Mouse (Mus musculus): ENCODE results near the gene Il18.
"Not testable (repeated sequence)": the region's sequence is repeated elsewhere in the genome, so short reads cannot be mapped to it uniquely, and the experiment has no call there.

The Il18 gene

GRCm38 (mm10) chr9:50603189-50603997 is 48.8 kb downstream of the Il18 start, which contains the start of the genes Sdhd and Timm8b:
Sdhd (minus strand) TSS chr9:50603812.
Timm8b (plus strand) TSS chr9:50603910.
- DNase-seq (ENCODE audit: low read depth in 2 of 2, low spot score in 2 of 2) = peak; percentile 90

DNA sequence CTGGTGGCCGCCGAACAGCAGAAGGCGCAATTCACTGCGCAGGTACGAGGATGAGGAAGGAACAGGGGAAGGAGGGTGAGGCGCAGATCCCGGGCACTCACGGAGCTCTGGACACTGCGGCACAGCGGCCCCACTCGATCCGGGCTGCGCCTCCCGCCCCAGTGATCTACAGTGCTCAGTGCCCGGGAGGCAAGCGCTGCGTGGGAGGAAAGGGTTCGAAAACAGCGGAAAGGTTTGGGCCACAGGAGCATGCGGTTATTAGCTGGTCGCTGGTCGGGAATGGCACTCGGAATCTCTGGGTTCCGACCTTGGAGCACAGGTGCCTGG is 49.3 kb downstream of the Il18 start:
- no peak for DNase-seq (ENCODE audit: low read depth in 2 of 2, low spot score in 2 of 2)

DNA sequence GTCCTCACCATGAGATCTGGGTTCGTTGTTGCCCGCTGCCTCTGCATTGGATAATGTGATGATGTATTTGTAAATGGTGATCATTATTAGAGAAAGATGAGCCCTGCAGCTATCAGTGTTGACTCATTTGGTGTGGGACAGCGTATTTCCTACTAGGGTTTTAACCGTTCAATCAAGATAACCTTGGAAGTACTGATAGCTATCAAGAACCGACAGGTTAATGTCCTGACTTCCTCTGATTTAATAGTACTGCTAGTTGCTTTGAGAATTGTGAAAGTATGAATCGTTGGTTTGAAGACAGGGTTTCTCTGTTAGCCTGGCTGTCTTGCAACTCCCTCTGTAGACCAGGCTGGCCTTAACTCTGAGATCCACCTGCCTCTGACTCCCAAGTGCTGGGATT is 49.7 kb downstream of the Il18 start:
- DNase-seq (ENCODE audit: low read depth in 2 of 2, low spot score in 2 of 2) = no peak

- DNase-seq (ENCODE audit: low read depth in 2 of 2, low spot score in 2 of 2) = no peak
Measured at GRCm38 (mm10) chr9:50612115-50612514, 57.5 kb downstream of the Il18 start.

GRCm38 (mm10) chr9:50616161-50616560 is 61.5 kb downstream of the Il18 start:
- DNase-seq (ENCODE audit: low read depth in 2 of 2, low spot score in 2 of 2) = no peak

GRCm38 (mm10) chr9:50616766-50617603 is 62.4 kb downstream of the Il18 start, which contains the start of the genes Pih1d2 and Nkapd1:
Pih1d2 (plus strand) TSS chr9:50617321.
Nkapd1 (minus strand) TSS chr9:50617464.
- DNase-seq (ENCODE audit: low read depth in 2 of 2, low spot score in 2 of 2) = peak; percentile 88 to 91

GRCm38 (mm10) chr9:50617794-50618330 is 63.2 kb downstream of the Il18 start:
- DNase-seq (ENCODE audit: low read depth in 2 of 2, low spot score in 2 of 2) = no peak

GRCm38 (mm10) chr9:50630903-50631302 is 76.3 kb downstream of the Il18 start:
- not testable (repeated sequence) for DNase-seq (ENCODE audit: low read depth in 2 of 2, low spot score in 2 of 2)

All from CD8-positive naive resting alpha-beta T cell, adult 2 months (primary cell).